11 mouse cellular contexts compared by ENCODE assay signal in the genomic region with DNA sequence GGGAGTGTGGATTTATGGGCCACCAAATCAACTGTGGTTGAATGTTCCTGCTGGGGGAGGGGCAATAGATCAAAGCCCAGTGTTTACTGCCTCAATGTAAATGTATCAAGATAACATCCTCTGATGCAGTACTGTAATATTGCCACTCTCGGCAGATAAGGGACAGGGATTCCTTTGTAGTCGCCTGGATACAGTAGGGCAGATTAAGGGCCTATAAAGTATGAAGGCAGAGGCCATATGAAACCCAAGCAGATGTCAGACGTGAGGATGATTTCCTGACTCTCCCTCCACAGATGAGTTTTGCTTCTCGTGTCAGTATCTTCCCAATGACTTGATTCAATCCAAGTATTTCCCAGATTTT.
DNase-seq lines count a peak whose midpoint lies in the region; ATAC-seq and TF ChIP-seq lines count a peak whose summit lies in the region.
"Had no signal": no experiment of that assay in that cellular context is flagged by ENCODE, and none has a peak within 500 bp of the region (broad histone marks: within the 10 kb centered on the region; RNA-seq: fewer than 3 reads in every experiment).

No protein-coding gene starts in this region.

- intact Hi-C loops in left cerebral cortex, adult 2 months (cut with DNase I): loop anchor here (5.0 kb wide), 2 partner anchors 215 to 355 kb away; no protein-coding TSS in a partner anchor

- peak overlapping the region; percentile 30; the same call in 1 of the 2 replicates for H3K4me3 ChIP-seq in forebrain, embryonic 10.5 days
- no peak overlapping the region for H3K4me3 ChIP-seq in forebrain, postnatal 0 days (ENCODE audit: low read depth, low read length)
- H3K4me3 ChIP-seq in lung, embryonic 16.5 days (ENCODE audit: low read length): no peak overlapping the region
- H3K4me3 ChIP-seq in lung, adult 2 months (replicated peaks; ENCODE audit: extremely low read depth, low read depth, low read length): no peak overlapping the region
- H3K4me3 ChIP-seq in hindbrain, embryonic 16.5 days (ENCODE audit: low read length): no peak overlapping the region
- H3K4me3 ChIP-seq in neural tube, embryonic 14.5 days (ENCODE audit: low read depth, low read length): no peak overlapping the region
- H3K4me3 ChIP-seq in left cerebral cortex, adult 2 months: no peak overlapping the region

- no peak overlapping the region for H3K9ac ChIP-seq in forebrain, postnatal 0 days
- H3K9ac ChIP-seq in lung, embryonic 16.5 days (ENCODE audit: low read length): no peak overlapping the region
- no peak overlapping the region for H3K9ac ChIP-seq in hindbrain, embryonic 16.5 days (ENCODE audit: low read depth, low read length)
- H3K9ac ChIP-seq in neural tube, embryonic 14.5 days (replicated peaks; ENCODE audit: low read depth, low read length): no peak overlapping the region; the same call in 1 of the 2 replicates
- H3K9ac ChIP-seq: liver, embryonic 14.5 days had no signal

- H3K27me3 ChIP-seq in forebrain, embryonic 10.5 days (ENCODE audit: poor library complexity, severe bottlenecking): peaks cover 73% of the 10 kb centered on the region
- H3K27me3 ChIP-seq in forebrain, postnatal 0 days (ENCODE audit: insufficient read depth, low read length): no peaks in the 10 kb centered on the region
- H3K27me3 ChIP-seq in lung, embryonic 16.5 days (ENCODE audit: control insufficient read depth, insufficient read depth, low read depth, low read length): no peaks in the 10 kb centered on the region
- H3K27me3 ChIP-seq in hindbrain, embryonic 16.5 days (replicated peaks; ENCODE audit: control insufficient read depth, insufficient read depth, low read length): no peaks in the 10 kb centered on the region
- no peaks in the 10 kb centered on the region for H3K27me3 ChIP-seq in neural tube, embryonic 14.5 days (ENCODE audit: control insufficient read depth, insufficient read depth, low read length)
- H3K27me3 ChIP-seq: Patski had no signal

- no peak for TF ChIP-seq CTCF in forebrain, postnatal 0 days (IDR thresholded peaks at IDR 0.05; ENCODE audit: low read depth)
- no peak for TF ChIP-seq CTCF in lung, adult 2 months (IDR thresholded peaks at IDR 0.05; ENCODE audit: insufficient read depth, low read length)
- no peak for TF ChIP-seq CTCF in left cerebral cortex, adult 2 months (IDR thresholded peaks at IDR 0.05)

- H3K36me3 ChIP-seq in forebrain, embryonic 10.5 days (replicated peaks): no peaks in the 10 kb centered on the region
- H3K36me3 ChIP-seq in forebrain, postnatal 0 days (ENCODE audit: insufficient read depth): no peaks in the 10 kb centered on the region
- 0 out of 2 replicates have a peak, but pooled peaks cover 2% of the 10 kb centered on the region for H3K36me3 ChIP-seq in lung, embryonic 16.5 days (ENCODE audit: control insufficient read depth, insufficient read depth, low read length)
- H3K36me3 ChIP-seq in hindbrain, embryonic 16.5 days (ENCODE audit: control insufficient read depth, insufficient read depth, low read length): no peaks in the 10 kb centered on the region
- no peaks in the 10 kb centered on the region for H3K36me3 ChIP-seq in neural tube, embryonic 14.5 days (ENCODE audit: control insufficient read depth, insufficient read depth, low read length)

- peak overlapping the region; percentile 87 for H3K27ac ChIP-seq in forebrain, embryonic 10.5 days
- H3K27ac ChIP-seq in forebrain, postnatal 0 days (ENCODE audit: low read depth, low read length): no peak overlapping the region
- H3K27ac ChIP-seq in lung, embryonic 16.5 days (ENCODE audit: low read length): peak overlapping the region; percentile 11
- peak overlapping the region; percentile 48 for H3K27ac ChIP-seq in hindbrain, embryonic 16.5 days (ENCODE audit: low read depth, low read length)
- peak overlapping the region; percentile 56 for H3K27ac ChIP-seq in neural tube, embryonic 14.5 days (ENCODE audit: low read depth, low read length)
- no peak overlapping the region for H3K27ac ChIP-seq in left cerebral cortex, adult 2 months
- H3K27ac ChIP-seq: liver, embryonic 14.5 days had no signal

- no peak for DNase-seq in forebrain, embryonic 10.5 days (ENCODE audit: extremely low spot score, low spot score)
- no peak for DNase-seq in forebrain, postnatal 0 days
- DNase-seq in lung, adult 2 months: no peak
- no peak for DNase-seq in yolk sac, embryonic 10.5 days (ENCODE audit: low spot score)
- DNase-seq in left cerebral cortex, adult 2 months (ENCODE audit: extremely low spot score in 1 of 2, low spot score in 2 of 2): no peak
- DNase-seq: kidney, postnatal 25 days had no signal

- ATAC-seq in forebrain, postnatal 0 days: no peak
- no peak for ATAC-seq in lung, embryonic 16.5 days (ENCODE audit: low read depth)
- no peak for ATAC-seq in hindbrain, embryonic 16.5 days
- no peak for ATAC-seq in neural tube, embryonic 14.5 days (ENCODE audit: low read depth)
- ATAC-seq: Patski had no signal

- no peak overlapping the region for H3K4me2 ChIP-seq in forebrain, postnatal 0 days (ENCODE audit: low read depth)
- H3K4me2 ChIP-seq in lung, embryonic 16.5 days (ENCODE audit: low read depth, low read length): no peak overlapping the region
- peak overlapping the region; percentile 32; the same call in 1 of the 2 replicates for H3K4me2 ChIP-seq in hindbrain, embryonic 16.5 days (ENCODE audit: low read length)
- peak overlapping the region; percentile 30 for H3K4me2 ChIP-seq in neural tube, embryonic 14.5 days (ENCODE audit: low read depth, low read length)

- no peaks in the 10 kb centered on the region for H3K9me3 ChIP-seq in forebrain, embryonic 10.5 days
- no peaks in the 10 kb centered on the region for H3K9me3 ChIP-seq in forebrain, postnatal 0 days (ENCODE audit: low read length)
- H3K9me3 ChIP-seq in lung, embryonic 16.5 days (ENCODE audit: control insufficient read depth, low read length): no peaks in the 10 kb centered on the region
- no peaks in the 10 kb centered on the region for H3K9me3 ChIP-seq in hindbrain, embryonic 16.5 days (ENCODE audit: control insufficient read depth, low read length)
- H3K9me3 ChIP-seq in neural tube, embryonic 14.5 days (ENCODE audit: control insufficient read depth, low read length): no peaks in the 10 kb centered on the region

- no peak for TF ChIP-seq POLR2A in lung, adult 2 months (IDR thresholded peaks at IDR 0.05; ENCODE audit: borderline replicate concordance, extremely low read depth, low read depth, low read length)

- 26% methylated on average over 4 of the region's 4 CpGs for WGBS in forebrain, embryonic 10.5 days
- WGBS in forebrain, postnatal 0 days: 12% methylated on average over 4 of the region's 4 CpGs
- 16% methylated on average over 4 of the region's 4 CpGs for WGBS in lung, embryonic 16.5 days
- WGBS in lung, adult 2 months: 56% methylated on average over 4 of the region's 4 CpGs
- WGBS in hindbrain, embryonic 16.5 days: 8% methylated on average over 4 of the region's 4 CpGs
- 2% methylated on average over 4 of the region's 4 CpGs for WGBS in neural tube, embryonic 14.5 days

- H3K4me1 ChIP-seq in forebrain, embryonic 10.5 days: peaks cover 90% of the 10 kb centered on the region
- H3K4me1 ChIP-seq in forebrain, postnatal 0 days (ENCODE audit: insufficient read depth): peaks cover 17% of the 10 kb centered on the region
- peaks cover 39% of the 10 kb centered on the region for H3K4me1 ChIP-seq in lung, embryonic 16.5 days (replicated peaks; ENCODE audit: control insufficient read depth, insufficient read depth, low read length)
- H3K4me1 ChIP-seq in lung, adult 2 months (ENCODE audit: control insufficient read depth, insufficient read depth, low read length): peaks cover 16% of the 10 kb centered on the region
- H3K4me1 ChIP-seq in hindbrain, embryonic 16.5 days (ENCODE audit: control insufficient read depth, insufficient read depth, low read depth, low read length): peaks cover 36% of the 10 kb centered on the region
- H3K4me1 ChIP-seq in neural tube, embryonic 14.5 days (ENCODE audit: control insufficient read depth, insufficient read depth, low read length): peaks cover 27% of the 10 kb centered on the region

Comparison
In these comparisons a context has a peak if more than half of its experiments do, and no peak if none do; other contexts are left out.
1. H3K27ac ChIP-seq: peak in forebrain, embryonic 10.5 days (single experiment), lung, embryonic 16.5 days (single experiment), hindbrain, embryonic 16.5 days (single experiment) and neural tube, embryonic 14.5 days (single experiment); none in forebrain, postnatal 0 days (single experiment) and left cerebral cortex, adult 2 months (single experiment).
2. H3K4me2 ChIP-seq: peak in hindbrain, embryonic 16.5 days (single experiment) and neural tube, embryonic 14.5 days (single experiment); none in forebrain, postnatal 0 days (single experiment) and lung, embryonic 16.5 days (single experiment).